Mouse (Mus musculus) liver, postnatal 0 days (tissue): Measurements from ENCODE around the gene Rasgef1b.

Source experiments
- CTCF ChIP-seq: sonication (generic); IDR thresholded peaks from 2 replicates; pipeline ENCODE4 v1.5.1; 2016; ENCODE audit warnings: antibody characterized with exemption, low read depth
- EP300 ChIP-seq: IDR thresholded peaks from 2 replicates; pipeline ENCODE4 v1.6.1; 2016; ENCODE audit warnings: antibody characterized with exemption, low read depth, mild to moderate bottlenecking

- TF ChIP-seq CTCF: peak; percentile 11; the same call in 1 of the 2 replicates
- no peak for TF ChIP-seq EP300
Measured at GRCm38 (mm10) chr5:99336427-99336826, 392.4 kb downstream of the Rasgef1b start.
